Mouse (Mus musculus): ENCODE results near the gene Pcnx. TPM values are rescaled to one million over a fixed set of nuclear protein-coding genes. Genes with fewer than 3 reads are reported as not detected.

The Pcnx gene
- total RNA-seq, 1 experiment = 24.9 TPM

DNA sequence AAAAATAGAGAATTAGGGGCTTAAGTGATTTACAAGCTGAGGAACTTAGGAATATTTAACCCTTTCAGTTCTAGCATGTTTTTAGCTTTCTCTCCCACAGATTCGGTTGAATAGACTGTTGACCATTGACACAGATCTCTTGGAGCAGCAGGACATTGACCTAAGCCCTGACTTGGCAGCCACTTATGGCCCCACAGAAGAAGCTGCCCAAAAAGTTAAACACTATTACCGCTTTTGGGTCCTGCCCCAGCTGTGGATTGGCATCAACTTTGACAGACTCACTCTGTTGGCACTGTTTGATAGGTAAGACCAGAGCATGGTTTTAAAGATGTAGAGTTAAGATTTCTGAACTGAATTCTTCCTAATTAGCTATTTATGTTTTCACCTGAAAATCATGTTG is 90.2 kb downstream of the Pcnx start:
- Histone ChIP-seq H3K4me1 (ENCODE audit: control insufficient read depth in 2 of 2, insufficient read depth in 2 of 2, low read length in 2 of 2, poor library complexity in 1 of 2) (no peaks in the 10 kb centered on the region), H3K4me3 (ENCODE audit: insufficient read depth in 1 of 2, low read depth in 1 of 2, low read length in 2 of 2, poor library complexity in 1 of 2, severe bottlenecking in 1 of 2) (no peak overlapping the region), H3K9ac (ENCODE audit: insufficient read depth, low read depth, low read length, poor library complexity, severe bottlenecking) (no peak overlapping the region), H3K36me3 (ENCODE audit: control insufficient read depth, insufficient read depth, low read length, poor library complexity, severe bottlenecking) (no peaks in the 10 kb centered on the region; the same call in 1 of the 2 replicates), H3K27ac (ENCODE audit: insufficient read depth, low read depth, low read length, poor library complexity, severe bottlenecking) (no peak overlapping the region), H3K9me3 (ENCODE audit: control insufficient read depth, insufficient read depth, low read depth, low read length) (no peaks in the 10 kb centered on the region)
- no peak for DNase-seq (ENCODE audit: low read depth, low spot score)
- in situ Hi-C loops (cut with MboI; ENCODE audit: low sequenced_read_pairs in 2 of 2, unreplicated experiment in 2 of 2) = no loop called here
- TF ChIP-seq ZC3H11A (IDR thresholded peaks at IDR 0.05; ENCODE audit: borderline replicate concordance, low read depth, low read length) (no peak), HCFC1 (IDR thresholded peaks at IDR 0.05; ENCODE audit: borderline replicate concordance, insufficient read depth, low read length) (no peak), CHD2 (IDR thresholded peaks at IDR 0.05; ENCODE audit: low read depth, low read length) (no peak), ZNF384 (IDR thresholded peaks at IDR 0.05; ENCODE audit: low read depth, low read length) (no peak), MAFK (IDR thresholded peaks at IDR 0.05; ENCODE audit: insufficient read depth, low read depth, low read length) (no peak)

DNA sequence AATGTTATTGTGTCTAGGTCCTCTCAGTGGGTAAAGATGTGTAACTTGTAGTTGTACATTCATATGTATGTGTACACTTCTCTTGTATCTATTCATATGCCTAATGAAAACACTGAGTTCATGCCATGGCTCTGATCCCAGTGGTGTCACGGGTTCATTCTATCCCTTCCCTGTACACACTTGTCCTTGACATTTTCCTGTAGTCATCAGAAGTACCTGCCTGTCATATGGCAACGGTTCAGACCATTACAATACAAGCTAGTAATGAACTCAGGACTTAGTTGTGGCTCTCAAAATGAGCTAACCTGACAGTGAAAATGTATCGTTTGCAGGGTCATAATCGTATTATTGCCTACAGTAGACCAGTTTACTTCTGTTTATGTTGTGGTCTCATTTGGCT is 98.5 kb downstream of the Pcnx start:
- peaks cover 1% of the 10 kb centered on the region; the same call in 1 of the 2 replicates for H3K36me3 ChIP-seq (ENCODE audit: control insufficient read depth, insufficient read depth, low read length, poor library complexity, severe bottlenecking)
- no peak for DNase-seq (ENCODE audit: low read depth, low spot score)
- no peak overlapping the region for H3K4me3 ChIP-seq (ENCODE audit: insufficient read depth in 1 of 2, low read depth in 1 of 2, low read length in 2 of 2, poor library complexity in 1 of 2, severe bottlenecking in 1 of 2)
- TF ChIP-seq CHD2 (IDR thresholded peaks at IDR 0.05; ENCODE audit: low read depth, low read length) (no peak), HCFC1 (IDR thresholded peaks at IDR 0.05; ENCODE audit: borderline replicate concordance, insufficient read depth, low read length) (no peak), MAFK (IDR thresholded peaks at IDR 0.05; ENCODE audit: insufficient read depth, low read depth, low read length) (no peak), ZNF384 (IDR thresholded peaks at IDR 0.05; ENCODE audit: low read depth, low read length) (no peak), ZC3H11A (IDR thresholded peaks at IDR 0.05; ENCODE audit: borderline replicate concordance, low read depth, low read length) (no peak)
- H3K9me3 ChIP-seq (ENCODE audit: control insufficient read depth, insufficient read depth, low read depth, low read length) = no peaks in the 10 kb centered on the region
- no peak overlapping the region for H3K27ac ChIP-seq (ENCODE audit: insufficient read depth, low read depth, low read length, poor library complexity, severe bottlenecking)
- no peak overlapping the region for H3K9ac ChIP-seq (ENCODE audit: insufficient read depth, low read depth, low read length, poor library complexity, severe bottlenecking)
- no peaks in the 10 kb centered on the region for H3K4me1 ChIP-seq (ENCODE audit: control insufficient read depth in 2 of 2, insufficient read depth in 2 of 2, low read length in 2 of 2, poor library complexity in 1 of 2)
- in situ Hi-C loops (cut with MboI; ENCODE audit: low sequenced_read_pairs in 2 of 2, unreplicated experiment in 2 of 2) = no loop called here

- Histone ChIP-seq H3K4me1 (ENCODE audit: control insufficient read depth in 2 of 2, insufficient read depth in 2 of 2, low read length in 2 of 2, poor library complexity in 1 of 2) (no peaks in the 10 kb centered on the region), H3K4me3 (ENCODE audit: insufficient read depth in 1 of 2, low read depth in 1 of 2, low read length in 2 of 2, poor library complexity in 1 of 2, severe bottlenecking in 1 of 2) (no peak overlapping the region), H3K36me3 (ENCODE audit: control insufficient read depth, insufficient read depth, low read length, poor library complexity, severe bottlenecking) (peaks cover 3% of the 10 kb centered on the region; the same call in 1 of the 2 replicates), H3K27ac (ENCODE audit: insufficient read depth, low read depth, low read length, poor library complexity, severe bottlenecking) (no peak overlapping the region), H3K9ac (ENCODE audit: insufficient read depth, low read depth, low read length, poor library complexity, severe bottlenecking) (no peak overlapping the region), H3K9me3 (ENCODE audit: control insufficient read depth, insufficient read depth, low read depth, low read length) (no peaks in the 10 kb centered on the region)
- TF ChIP-seq HCFC1 (IDR thresholded peaks at IDR 0.05; ENCODE audit: borderline replicate concordance, insufficient read depth, low read length) = no peak
- peak; percentile 45; the same call in 1 of the 2 replicates for TF ChIP-seq MAFK (IDR thresholded peaks at IDR 0.05; ENCODE audit: insufficient read depth, low read depth, low read length)
- DNase-seq (ENCODE audit: low read depth, low spot score) = no peak
- in situ Hi-C loops (cut with MboI; ENCODE audit: low sequenced_read_pairs in 2 of 2, unreplicated experiment in 2 of 2) = no loop called here
Measured at GRCm38 (mm10) chr12:81965416-81965815, 105.6 kb downstream of the Pcnx start.

GRCm38 (mm10) chr12:81971042-81971883 is 111.4 kb downstream of the Pcnx start:
- H3K4me1 ChIP-seq (ENCODE audit: control insufficient read depth in 2 of 2, insufficient read depth in 2 of 2, low read length in 2 of 2, poor library complexity in 1 of 2) = no peaks in the 10 kb centered on the region
- in situ Hi-C loops (cut with MboI; ENCODE audit: low sequenced_read_pairs in 2 of 2, unreplicated experiment in 2 of 2) = no loop called here
- DNase-seq (ENCODE audit: low read depth, low spot score) = no peak
- TF ChIP-seq HCFC1 (IDR thresholded peaks at IDR 0.05; ENCODE audit: borderline replicate concordance, insufficient read depth, low read length) (no peak), CHD2 (IDR thresholded peaks at IDR 0.05; ENCODE audit: low read depth, low read length) (no peak), ZNF384 (IDR thresholded peaks at IDR 0.05; ENCODE audit: low read depth, low read length) (no peak), MAFK (IDR thresholded peaks at IDR 0.05; ENCODE audit: insufficient read depth, low read depth, low read length) (no peak), ZC3H11A (IDR thresholded peaks at IDR 0.05; ENCODE audit: borderline replicate concordance, low read depth, low read length) (no peak)
- no peak overlapping the region for H3K27ac ChIP-seq (ENCODE audit: insufficient read depth, low read depth, low read length, poor library complexity, severe bottlenecking)
- peaks cover 16% of the 10 kb centered on the region; the same call in 1 of the 2 replicates for H3K36me3 ChIP-seq (ENCODE audit: control insufficient read depth, insufficient read depth, low read length, poor library complexity, severe bottlenecking)
- no peak overlapping the region for H3K9ac ChIP-seq (ENCODE audit: insufficient read depth, low read depth, low read length, poor library complexity, severe bottlenecking)
- no peak overlapping the region for H3K4me3 ChIP-seq (ENCODE audit: insufficient read depth in 1 of 2, low read depth in 1 of 2, low read length in 2 of 2, poor library complexity in 1 of 2, severe bottlenecking in 1 of 2)
- no peaks in the 10 kb centered on the region for H3K9me3 ChIP-seq (ENCODE audit: control insufficient read depth, insufficient read depth, low read depth, low read length)
